ENCODE assay signal across 10 mouse cellular contexts in genomic region chr8:48740951-48741350, GRCm38 (mm10).
DNase-seq lines count a peak whose midpoint lies in the region; ATAC-seq and TF ChIP-seq lines count a peak whose summit lies in the region.
"Had no signal": no experiment of that assay in that cellular context is flagged by ENCODE, and none has a peak within 500 bp of the region (broad histone marks: within the 10 kb centered on the region; RNA-seq: fewer than 3 reads in every experiment).

No protein-coding gene starts in this region.

- H3K9me3 ChIP-seq in hindbrain, embryonic 14.5 days (ENCODE audit: control insufficient read depth, low read length), result no peaks in the 10 kb centered on the region
- no peaks in the 10 kb centered on the region for H3K9me3 ChIP-seq in midbrain, embryonic 16.5 days (replicated peaks; ENCODE audit: control insufficient read depth, low read length, poor library complexity, severe bottlenecking)

- TF ChIP-seq CTCF in brain, embryonic 14.5 days (IDR thresholded peaks at IDR 0.05; ENCODE audit: borderline replicate concordance, extremely low read depth, insufficient read depth, insufficient read length), result no peak

- no peak overlapping the region for H3K4me3 ChIP-seq in hindbrain, embryonic 14.5 days (replicated peaks; ENCODE audit: low read length)
- no peak overlapping the region; the same call in 1 of the 2 replicates for H3K4me3 ChIP-seq in midbrain, embryonic 16.5 days (ENCODE audit: low read depth, low read length)

- intact Hi-C loops in left cerebral cortex, postnatal 4 days (cut with DNase I), result no loop called here

- DNase-seq in left cerebral cortex, adult 18-20 months (ENCODE audit: low spot score in 2 of 2), result peak; percentile 6 to 12
- no peak for DNase-seq in left cerebral cortex, postnatal 4 days
- DNase-seq in brain, embryonic 14.5 days (ENCODE audit: low read depth), result peak; percentile 71
- DNase-seq in hindbrain, embryonic 14.5 days (ENCODE audit: low spot score), result no peak
- DNase-seq in thymus, postnatal 4 days, result no peak
- DNase-seq in heart, adult 9 months (ENCODE audit: low spot score in 2 of 2), result no peak
- DNase-seq: lung, adult 2 months had no signal

- no peak overlapping the region for H3K9ac ChIP-seq in hindbrain, embryonic 14.5 days
- H3K9ac ChIP-seq in midbrain, embryonic 16.5 days (ENCODE audit: low read depth, low read length), result no peak overlapping the region; the same call in 1 of the 2 replicates

- 60% methylated on average over 11 of the region's 11 CpGs for whole genome bisulfite sequencing in hindbrain, embryonic 14.5 days
- 34% methylated on average over 11 of the region's 11 CpGs for WGBS in midbrain, embryonic 16.5 days

- H3K27me3 ChIP-seq in hindbrain, embryonic 14.5 days (ENCODE audit: control insufficient read depth, insufficient read depth, low read length), result no peaks in the 10 kb centered on the region
- no peaks in the 10 kb centered on the region for H3K27me3 ChIP-seq in midbrain, embryonic 16.5 days (ENCODE audit: control insufficient read depth, insufficient read depth, low read depth, low read length)
- H3K27me3 ChIP-seq: CH12.LX had no signal

- peak; percentile 24; the same call in 1 of the 2 replicates for ATAC-seq in hindbrain, embryonic 14.5 days (ENCODE audit: low FRiP score)
- ATAC-seq in midbrain, embryonic 16.5 days, result peak; percentile 46; the same call in 1 of the 2 replicates
- ATAC-seq: activated CD4-positive, CD25-positive, alpha-beta regulatory T cell, adult 4 months had no signal

- H3K27ac ChIP-seq in hindbrain, embryonic 14.5 days, result no peak overlapping the region
- H3K27ac ChIP-seq in midbrain, embryonic 16.5 days (ENCODE audit: low read length), result no peak overlapping the region

- H3K4me2 ChIP-seq in hindbrain, embryonic 14.5 days (replicated peaks), result peak overlapping the region; percentile 48; the same call in 1 of the 2 replicates
- peak overlapping the region; percentile 68 for H3K4me2 ChIP-seq in midbrain, embryonic 16.5 days (ENCODE audit: low read length)

- TF ChIP-seq POLR2A in brain, embryonic 14.5 days (IDR thresholded peaks at IDR 0.05; ENCODE audit: borderline replicate concordance, extremely low read depth, insufficient read depth, insufficient read length, poor library complexity, severe bottlenecking), result no peak

- H3K36me3 ChIP-seq in hindbrain, embryonic 14.5 days (replicated peaks; ENCODE audit: control insufficient read depth, insufficient read depth), result no peaks in the 10 kb centered on the region
- no peaks in the 10 kb centered on the region for H3K36me3 ChIP-seq in midbrain, embryonic 16.5 days (ENCODE audit: control insufficient read depth, insufficient read depth, low read length)

- H3K4me1 ChIP-seq in hindbrain, embryonic 14.5 days (replicated peaks; ENCODE audit: control insufficient read depth, insufficient read depth, low read length), result 0 out of 2 replicates have a peak, but pooled peaks cover 9% of the 10 kb centered on the region
- peaks cover 21% of the 10 kb centered on the region for H3K4me1 ChIP-seq in midbrain, embryonic 16.5 days (ENCODE audit: control insufficient read depth, insufficient read depth, low read length)

Comparison
In these comparisons a context has a peak if more than half of its experiments do, and no peak if none do; other contexts are left out.
1. DNase-seq: peak in left cerebral cortex, adult 18-20 months (2 of 2) and brain, embryonic 14.5 days (single experiment); none in left cerebral cortex, postnatal 4 days (single experiment), hindbrain, embryonic 14.5 days (single experiment), thymus, postnatal 4 days (single experiment) and heart, adult 9 months (0 of 2).